ENCODE assay signal across 32 mouse cellular contexts in genomic region chr6:120658848-120659247, GRCm38 (mm10). TPM values are rescaled to one million over a fixed set of nuclear protein-coding genes. Genes with fewer than 3 reads are reported as not detected.
A peak's percentile ranks its signal among the peaks of the same experiment; 100 is the strongest.
DNase-seq lines count a peak whose midpoint lies in the region; ATAC-seq and TF ChIP-seq lines count a peak whose summit lies in the region.
"Had no signal": no experiment of that assay in that cellular context is flagged by ENCODE, and none has a peak within 500 bp of the region (broad histone marks: within the 10 kb centered on the region; RNA-seq: fewer than 3 reads in every experiment).

No protein-coding gene starts in this region.

- dilution Hi-C loops in CH12.LX (cut with MboI; ENCODE audit: extremely low pct_ligation_motif_present, extremely low pct_unique_long_range_greater_than_20kb, low sequenced_read_pairs), result no loop called here

- in situ Hi-C loops in CH12.LX (cut with MboI; ENCODE audit: low pct_ligation_motif_present, low pct_unique_long_range_greater_than_20kb, low sequenced_read_pairs), result loop anchor here (5.0 kb wide), 1 partner anchor 37 kb away; no protein-coding TSS in a partner anchor

- no peak for ATAC-seq in embryonic facial prominence, embryonic 14.5 days (ENCODE audit: low read depth)
- ATAC-seq: hindbrain, postnatal 0 days; intestine, embryonic 16.5 days; lung, postnatal 0 days; Patski had no signal

- H3K36me3 ChIP-seq in embryonic facial prominence, embryonic 14.5 days (ENCODE audit: control insufficient read depth, insufficient read depth, low read length), result no peaks in the 10 kb centered on the region
- H3K36me3 ChIP-seq in embryonic facial prominence, embryonic 10.5 days (replicated peaks), result no peaks in the 10 kb centered on the region
- H3K36me3 ChIP-seq in CH12.LX (replicated peaks in 1 of 2; ENCODE audit: control insufficient read depth in 1 of 2, insufficient read depth in 1 of 2, low read length in 1 of 2), result no peaks in the 10 kb centered on the region
- no peaks in the 10 kb centered on the region for H3K36me3 ChIP-seq in kidney, adult 2 months (ENCODE audit: control insufficient read depth, insufficient read depth, low read length)
- H3K36me3 ChIP-seq: forebrain, embryonic 10.5 days; heart, embryonic 10.5 days; heart, embryonic 15.5 days; limb, embryonic 15.5 days; liver, embryonic 13.5 days; midbrain, embryonic 12.5 days; neural tube, embryonic 12.5 days; stomach, embryonic 15.5 days had no signal

- H3K9me3 ChIP-seq in embryonic facial prominence, embryonic 14.5 days (ENCODE audit: control insufficient read depth, low read length), result no peaks in the 10 kb centered on the region
- no peaks in the 10 kb centered on the region for H3K9me3 ChIP-seq in embryonic facial prominence, embryonic 10.5 days
- H3K9me3 ChIP-seq in CH12.LX (replicated peaks; ENCODE audit: low read length), result no peaks in the 10 kb centered on the region
- H3K9me3 ChIP-seq: forebrain, embryonic 10.5 days; heart, embryonic 10.5 days; heart, embryonic 15.5 days; limb, embryonic 15.5 days; liver, embryonic 13.5 days; midbrain, embryonic 12.5 days; neural tube, embryonic 12.5 days; stomach, embryonic 15.5 days had no signal

- no peak overlapping the region for H3K9ac ChIP-seq in embryonic facial prominence, embryonic 14.5 days (ENCODE audit: low read depth, low read length)
- H3K9ac ChIP-seq in CH12.LX (ENCODE audit: insufficient read depth, low read depth), result peak overlapping the region; percentile 63; the same call in 1 of the 2 replicates
- H3K9ac ChIP-seq: heart, embryonic 15.5 days; limb, embryonic 15.5 days; liver, embryonic 13.5 days; midbrain, embryonic 12.5 days; neural tube, embryonic 12.5 days; stomach, embryonic 15.5 days had no signal

- H3K4me1 ChIP-seq in embryonic facial prominence, embryonic 14.5 days (ENCODE audit: control insufficient read depth, insufficient read depth, low read length), result no peaks in the 10 kb centered on the region
- peaks cover under 1% of the 10 kb centered on the region; the same call in 1 of the 2 replicates for H3K4me1 ChIP-seq in embryonic facial prominence, embryonic 10.5 days
- peaks cover 4 to 19% of the 10 kb centered on the region in 2 experiments for H3K4me1 ChIP-seq in CH12.LX (ENCODE audit: control insufficient read depth in 1 of 2, insufficient read depth in 2 of 2)
- H3K4me1 ChIP-seq in kidney, adult 2 months (ENCODE audit: control insufficient read depth, insufficient read depth, low read length), result no peaks in the 10 kb centered on the region
- H3K4me1 ChIP-seq: heart, embryonic 10.5 days; heart, embryonic 15.5 days; limb, embryonic 15.5 days; liver, embryonic 13.5 days; megakaryocyte, embryonic 14.5 days; midbrain, embryonic 12.5 days; neural tube, embryonic 12.5 days; stomach, embryonic 15.5 days had no signal

- TF ChIP-seq CTCF in CH12.LX (conservative IDR thresholded peaks at IDR 0.05 in 1 of 2, IDR thresholded peaks at IDR 0.05 in 1 of 2; ENCODE audit: low read depth in 2 of 2, low read length in 2 of 2), result no peak
- no peak for TF ChIP-seq CTCF in kidney, adult 2 months (conservative IDR thresholded peaks at IDR 0.05; ENCODE audit: insufficient read depth, insufficient read length, low read depth, low read length)

- no peak for TF ChIP-seq POLR2A in CH12.LX (IDR thresholded peaks at IDR 0.05; ENCODE audit: low read depth, low read length)
- no peak for TF ChIP-seq POLR2A in kidney, adult 2 months (IDR thresholded peaks at IDR 0.05; ENCODE audit: low read depth, low read length)

- intact Hi-C loops in left cerebral cortex, postnatal 36 days (cut with DNase I), result no loop called here

- TF ChIP-seq EP300 in CH12.LX (IDR thresholded peaks at IDR 0.05; ENCODE audit: low read length), result 0 out of 2 replicates have a peak, but pooled peaks have one; percentile 16

- no peak overlapping the region for H3K27ac ChIP-seq in embryonic facial prominence, embryonic 14.5 days (replicated peaks; ENCODE audit: low read depth, low read length)
- H3K27ac ChIP-seq in embryonic facial prominence, embryonic 10.5 days (replicated peaks), result no peak overlapping the region
- peak overlapping the region; percentile 40; the same call in 1 of the 2 replicates for H3K27ac ChIP-seq in CH12.LX (ENCODE audit: insufficient read depth, low read depth)
- no peak overlapping the region for H3K27ac ChIP-seq in kidney, adult 2 months (ENCODE audit: insufficient read depth, low read depth, low read length)
- H3K27ac ChIP-seq: forebrain, embryonic 10.5 days; heart, embryonic 10.5 days; heart, embryonic 15.5 days; hindbrain, postnatal 0 days; limb, embryonic 15.5 days; liver, embryonic 13.5 days; midbrain, embryonic 12.5 days; neural tube, embryonic 12.5 days; stomach, embryonic 15.5 days had no signal

- no peak for TF ChIP-seq RAD21 in CH12.LX (IDR thresholded peaks at IDR 0.05; ENCODE audit: low read depth, low read length)

- no peaks in the 10 kb centered on the region for H3K79me2 ChIP-seq in CH12.LX (replicated peaks; ENCODE audit: control insufficient read depth, extremely low read depth, insufficient read depth, poor library complexity, severe bottlenecking)

- DNase-seq in embryonic facial prominence, embryonic 14.5 days (ENCODE audit: low spot score), result peak; percentile 13
- DNase-seq in embryonic facial prominence, embryonic 10.5 days (ENCODE audit: low spot score), result no peak
- peak; percentile 6 to 14 for DNase-seq in left cerebral cortex, postnatal 36 days (ENCODE audit: low spot score in 2 of 2)
- no peak for DNase-seq in left cerebral cortex, adult 18-20 months (ENCODE audit: low spot score in 2 of 2)
- peak; percentile 45 for DNase-seq in CH12.LX (ENCODE audit: extremely low read depth)
- peak; percentile 40 for DNase-seq in fat pad, adult 2 months (ENCODE audit: extremely low read depth, low read depth, low spot score)
- DNase-seq in layer of hippocampus, adult 9-10 months (ENCODE audit: low spot score), result no peak
- no peak for DNase-seq in kidney, adult 2 months
- DNase-seq: adrenal gland, postnatal 10 days; cerebellum, adult 11-12 months; cerebellum, adult 9-11 months; gastrocnemius, postnatal 10 days; kidney, adult 9 months; kidney, postnatal 10 days; layer of hippocampus, adult 9-11 months; liver, embryonic 13.5 days; lung, adult 18-20 months; lung, postnatal 4 days; thymus, postnatal 14 days had no signal

- H3K27me3 ChIP-seq in embryonic facial prominence, embryonic 14.5 days (replicated peaks; ENCODE audit: control insufficient read depth, insufficient read depth, low read length), result no peaks in the 10 kb centered on the region
- H3K27me3 ChIP-seq in embryonic facial prominence, embryonic 10.5 days (replicated peaks; ENCODE audit: low read depth, poor library complexity, severe bottlenecking), result no peaks in the 10 kb centered on the region
- peaks cover 2% of the 10 kb centered on the region for H3K27me3 ChIP-seq in CH12.LX (replicated peaks)
- H3K27me3 ChIP-seq in kidney, adult 2 months (replicated peaks; ENCODE audit: control insufficient read depth, insufficient read depth, low read length), result no peaks in the 10 kb centered on the region
- H3K27me3 ChIP-seq: liver, embryonic 13.5 days; neural tube, embryonic 12.5 days; Patski; stomach, embryonic 15.5 days had no signal

- WGBS in embryonic facial prominence, embryonic 14.5 days, result 64% methylated on average over 7 of the region's 7 CpGs
- 77% methylated on average over 7 of the region's 7 CpGs for WGBS in embryonic facial prominence, embryonic 10.5 days
- WGBS in kidney, adult 2 months, result 74% methylated on average over 7 of the region's 7 CpGs

- H3K4me2 ChIP-seq in embryonic facial prominence, embryonic 14.5 days (ENCODE audit: low read depth, low read length), result no peak overlapping the region
- peak overlapping the region; percentile 26 for H3K4me2 ChIP-seq in CH12.LX (ENCODE audit: insufficient read depth, low read depth, poor library complexity, severe bottlenecking)
- H3K4me2 ChIP-seq: heart, embryonic 15.5 days; limb, embryonic 15.5 days; liver, embryonic 13.5 days; midbrain, embryonic 12.5 days; neural tube, embryonic 12.5 days; stomach, embryonic 15.5 days had no signal

- H3K4me3 ChIP-seq in embryonic facial prominence, embryonic 14.5 days (ENCODE audit: low read depth, low read length), result no peak overlapping the region
- H3K4me3 ChIP-seq in embryonic facial prominence, embryonic 10.5 days, result no peak overlapping the region
- no peak overlapping the region for H3K4me3 ChIP-seq in CH12.LX (replicated peaks in 1 of 3; ENCODE audit: low read depth in 2 of 3, low read length in 2 of 3, poor library complexity in 1 of 3)
- H3K4me3 ChIP-seq in kidney, adult 2 months (ENCODE audit: insufficient read depth, low read depth, low read length), result no peak overlapping the region
- H3K4me3 ChIP-seq: forebrain, embryonic 10.5 days; heart, embryonic 10.5 days; heart, embryonic 15.5 days; limb, embryonic 15.5 days; liver, embryonic 13.5 days; megakaryocyte, embryonic 14.5 days; midbrain, embryonic 12.5 days; myocyte; neural tube, embryonic 12.5 days; stomach, embryonic 15.5 days had no signal

TF ChIP-seq in CH12.LX, 34 proteins besides CTCF, POLR2A, EP300 and RAD21 (continues in another document):
- TF ChIP-seq GABPA (IDR thresholded peaks at IDR 0.05; ENCODE audit: insufficient replicate concordance, low read depth, low read length) (no peak), HCFC1 (IDR thresholded peaks at IDR 0.05; ENCODE audit: low read depth, low read length) (no peak), BHLHE40 (IDR thresholded peaks at IDR 0.05; ENCODE audit: low read depth, low read length) (0 out of 2 replicates have a peak, but pooled peaks have one; percentile 15), JUND (conservative IDR thresholded peaks at IDR 0.05; ENCODE audit: low read depth, low read length) (no peak), CHD2 (IDR thresholded peaks at IDR 0.05; ENCODE audit: low read length) (no peak), USF2 (conservative IDR thresholded peaks at IDR 0.05; ENCODE audit: low read depth, low read length) (no peak), UBTF (IDR thresholded peaks at IDR 0.05; ENCODE audit: low read depth, low read length) (no peak), ZMIZ1 (IDR thresholded peaks at IDR 0.05; ENCODE audit: low read depth, low read length) (peak; percentile 39; the same call in 1 of the 2 replicates), NRF1 (IDR thresholded peaks at IDR 0.05; ENCODE audit: low read depth, low read length) (no peak), NELFE (IDR thresholded peaks at IDR 0.05; ENCODE audit: low read depth, low read length) (no peak), ETS1 (conservative IDR thresholded peaks at IDR 0.05; ENCODE audit: low read depth, low read length) (0 out of 2 replicates have a peak, but pooled peaks have one; percentile 7)

RNA-seq across cellular contexts. Expression of gene Cecr2, which starts 7.3 kb away (rescaled TPM):
- 3.1 and 3.7 TPM in 2 replicates for polyA plus RNA-seq in embryonic facial prominence, embryonic 14.5 days (2014; fragmentation: Nextera tagmentation; extraction: Ambion mirVana)
- polyA plus RNA-seq in embryonic facial prominence, embryonic 10.5 days (2016; fragmentation: Nextera tagmentation; extraction: Ambion mirVana), result 11.1 and 14.8 TPM in 2 replicates
- 1 to 10 TPM; 3.7 to 3.9 TPM for total RNA-seq in left cerebral cortex, postnatal 36 days (2021)
- 1 to 10 TPM; 2.7 to 3.9 TPM for total RNA-seq in left cerebral cortex, adult 18-20 months (2021)
- total RNA-seq in CH12.LX (2012; rRNA removed), result 10.6 and 12.5 TPM in 2 replicates
- total RNA-seq in CH12.LX (2014; rRNA removed), result 5.7 and 6.6 TPM in 2 replicates
- polyA plus RNA-seq in CH12.LX (2012; ENCODE audit: insufficient read length, low read depth), result 15.0 and 16.9 TPM in 2 replicates
- polyA plus RNA-seq in kidney, adult 2 months (2012; rRNA removed), result 4.4 and 5.4 TPM in 2 replicates

Comparison
In these comparisons a context has a peak if more than half of its experiments do, and no peak if none do; other contexts are left out.
1. DNase-seq: peak in embryonic facial prominence, embryonic 14.5 days (single experiment), left cerebral cortex, postnatal 36 days (2 of 2), CH12.LX (single experiment) and fat pad, adult 2 months (single experiment); none in embryonic facial prominence, embryonic 10.5 days (single experiment), left cerebral cortex, adult 18-20 months (0 of 2), layer of hippocampus, adult 9-10 months (single experiment) and kidney, adult 2 months (single experiment).